Mouse (Mus musculus) liver, embryonic 15.5 days (tissue): Measurements from ENCODE around the gene Rgs3. TPM values are rescaled to one million over a fixed set of nuclear protein-coding genes. Genes with fewer than 3 reads are reported as not detected.

ENCODE experiments used
- ATAC-seq: fragments of 200-750 bp; cut with Nextera tagmentation; 2 replicates; pipeline ENCODE4 v1.8.0; 2017; ENCODE audit warnings: moderate number of reproducible peaks, mild to moderate bottlenecking, moderate library complexity; ENCODE audit not compliant: insufficient read depth
- H3K27ac ChIP-seq: fragments of 300-500 bp; sonication (generic); replicated peaks from 2 replicates; pipeline ENCODE4 v1.5.1; 2015; ENCODE audit warnings: mild to moderate bottlenecking, inconsistent platforms
- H3K27me3 ChIP-seq: fragments of 300-500 bp; sonication (generic); 2 replicates; pipeline ENCODE4 v1.6.1; 2015; ENCODE audit warnings: mild to moderate bottlenecking, inconsistent platforms
- H3K36me3 ChIP-seq: fragments of 300-500 bp; sonication (generic); replicated peaks from 2 replicates; pipeline ENCODE4 v1.6.1; 2015; ENCODE audit warnings: moderate library complexity, mild to moderate bottlenecking, inconsistent platforms
- H3K4me1 ChIP-seq: fragments of 300-500 bp; sonication (generic); replicated peaks from 2 replicates; pipeline ENCODE4 v1.6.1; 2015; ENCODE audit warnings: inconsistent platforms
- H3K4me2 ChIP-seq: fragments of 300-500 bp; sonication (generic); 2 replicates; pipeline ENCODE4 v1.6.1; 2015; ENCODE audit warnings: moderate library complexity, mild to moderate bottlenecking, inconsistent platforms
- H3K4me3 ChIP-seq: fragments of 300-500 bp; sonication (generic); replicated peaks from 2 replicates; pipeline ENCODE4 v1.5.1; 2015; ENCODE audit warnings: mild to moderate bottlenecking, inconsistent platforms
- H3K9ac ChIP-seq: fragments of 300-500 bp; sonication (generic); 2 replicates; pipeline ENCODE4 v1.6.1; 2015; ENCODE audit warnings: moderate library complexity, mild to moderate bottlenecking, inconsistent platforms
- H3K9me3 ChIP-seq: fragments of 300-500 bp; sonication (generic); replicated peaks from 2 replicates; pipeline ENCODE4 v1.6.1; 2016; ENCODE audit warnings: inconsistent platforms
- WGBS: fragments of 180-500 bp; shearing (Covaris S2); methylation state at CpG from one replicate; pipeline ENCODE4 v1.1.7; 2015; ENCODE audit warnings: mixed read lengths; ENCODE audit not compliant: insufficient replicate concordance; 5-methylcytosine and 5-hydroxymethylcytosine counted together
- polyA plus RNA-seq: library from polyadenylated mRNA; unstranded; fragments of >200 nt; fragmentation: Nextera tagmentation; extraction: Ambion mirVana; gene quantifications from 2 replicates; pipeline ENCODE4 v1.2.1, GENCODE M21; 2015

Rgs3 gene
- polyA plus RNA-seq, 1 experiment from 2014 or later: 5.4 TPM

- Histone ChIP-seq H3K4me1 (no peaks in the 10 kb centered on the region), H3K4me3 (no peak overlapping the region), H3K9ac (no peak overlapping the region), H3K9me3 (no peaks in the 10 kb centered on the region), H3K27ac (no peak overlapping the region), H3K36me3 (0 out of 2 replicates have a peak, but pooled peaks cover 5% of the 10 kb centered on the region), H3K27me3 (no peaks in the 10 kb centered on the region), H3K4me2 (no peak overlapping the region)
- 26% methylated on average over 3 of the region's 3 CpGs for WGBS
- no peak for ATAC-seq
Measured at GRCm38 (mm10) chr4:62705749-62706148, 146.1 kb downstream of the Rgs3 start.

GRCm38 (mm10) chr4:62708084-62708483, 148.4 kb downstream of the Rgs3 start:
- WGBS: 66% methylated on average over 7 of the region's 7 CpGs

GRCm38 (mm10) chr4:62708994-62709393, 149.3 kb downstream of the Rgs3 start:
- Histone ChIP-seq H3K36me3 (no peaks in the 10 kb centered on the region), H3K4me3 (no peak overlapping the region), H3K9ac (no peak overlapping the region), H3K4me2 (no peak overlapping the region), H3K27ac (no peak overlapping the region), H3K9me3 (no peaks in the 10 kb centered on the region), H3K27me3 (no peaks in the 10 kb centered on the region), H3K4me1 (no peaks in the 10 kb centered on the region)
- ATAC-seq: no peak
- 44% methylated on average over 1 of the region's 1 CpGs for WGBS

More at GRCm38 (mm10) chr4:62708084-62708483, 148.4 kb downstream of the Rgs3 start:
- H3K4me2 ChIP-seq: no peak overlapping the region
- H3K4me3 ChIP-seq: no peak overlapping the region
- H3K9ac ChIP-seq: no peak overlapping the region
- H3K9me3 ChIP-seq: no peaks in the 10 kb centered on the region
- H3K36me3 ChIP-seq: no peaks in the 10 kb centered on the region
- H3K4me1 ChIP-seq: no peaks in the 10 kb centered on the region
- no peak overlapping the region for H3K27ac ChIP-seq
- H3K27me3 ChIP-seq: no peaks in the 10 kb centered on the region
- ATAC-seq: no peak

GRCm38 (mm10) chr4:62709448-62709847, 149.8 kb downstream of the Rgs3 start:
- no peak overlapping the region for H3K4me3 ChIP-seq
- H3K27me3 ChIP-seq: no peaks in the 10 kb centered on the region

GRCm38 (mm10) chr4:62711159-62711558, 151.5 kb downstream of the Rgs3 start:
- no peaks in the 10 kb centered on the region for H3K36me3 ChIP-seq
- H3K9me3 ChIP-seq: no peaks in the 10 kb centered on the region
- no peaks in the 10 kb centered on the region for H3K27me3 ChIP-seq
- no peak overlapping the region for H3K27ac ChIP-seq
- H3K4me2 ChIP-seq: no peak overlapping the region
- H3K9ac ChIP-seq: no peak overlapping the region
- 58% methylated on average over 7 of the region's 7 CpGs for WGBS
- no peaks in the 10 kb centered on the region for H3K4me1 ChIP-seq
- no peak for ATAC-seq
- no peak overlapping the region for H3K4me3 ChIP-seq

More at GRCm38 (mm10) chr4:62709448-62709847, 149.8 kb downstream of the Rgs3 start:
- Histone ChIP-seq H3K9me3 (no peaks in the 10 kb centered on the region), H3K9ac (no peak overlapping the region), H3K27ac (no peak overlapping the region), H3K4me2 (no peak overlapping the region), H3K4me1 (no peaks in the 10 kb centered on the region), H3K36me3 (no peaks in the 10 kb centered on the region)
- WGBS: 50% methylated on average over 5 of the region's 5 CpGs
- no peak for ATAC-seq

DNA sequence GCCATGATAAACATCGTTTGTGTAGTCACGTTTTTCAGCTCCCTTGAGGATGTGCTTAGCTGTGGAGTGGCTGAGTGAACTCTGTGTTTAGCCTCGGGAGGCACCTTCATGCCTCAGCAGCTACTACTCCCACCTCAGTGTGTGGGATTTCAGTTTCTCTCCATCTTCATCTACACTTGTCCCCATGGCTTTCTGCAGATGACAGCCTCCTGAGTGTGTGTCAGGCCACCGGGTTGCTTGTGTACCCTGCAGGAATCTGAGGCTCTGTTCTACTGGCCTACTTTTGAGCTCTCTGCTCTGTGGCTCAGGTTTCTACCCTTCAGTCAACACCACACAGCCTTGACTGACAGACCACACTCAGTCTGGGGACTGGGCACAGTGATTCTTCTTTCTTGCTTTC, 151.9 kb downstream of the Rgs3 start:
- Histone ChIP-seq H3K9me3 (no peaks in the 10 kb centered on the region), H3K4me2 (no peak overlapping the region), H3K4me3 (no peak overlapping the region), H3K4me1 (no peaks in the 10 kb centered on the region), H3K9ac (no peak overlapping the region), H3K36me3 (no peaks in the 10 kb centered on the region), H3K27me3 (no peaks in the 10 kb centered on the region), H3K27ac (no peak overlapping the region)
- WGBS: 44% methylated on average over 4 of the region's 4 CpGs
- ATAC-seq: no peak

- Histone ChIP-seq H3K9me3 (no peaks in the 10 kb centered on the region), H3K4me3 (no peak overlapping the region), H3K9ac (no peak overlapping the region), H3K36me3 (no peaks in the 10 kb centered on the region), H3K4me2 (no peak overlapping the region), H3K4me1 (peaks cover 8% of the 10 kb centered on the region; the same call in 1 of the 2 replicates), H3K27me3 (no peaks in the 10 kb centered on the region), H3K27ac (no peak overlapping the region)
- no peak for ATAC-seq
Measured at GRCm38 (mm10) chr4:62720861-62721260, 161.2 kb downstream of the Rgs3 start.

GRCm38 (mm10) chr4:62722021-62722426, 162.4 kb downstream of the Rgs3 start:
- no peaks in the 10 kb centered on the region for H3K27me3 ChIP-seq
- 40% methylated on average over 3 of the region's 3 CpGs for WGBS
- peak; percentile 44; the same call in 1 of the 2 replicates for ATAC-seq
- H3K9ac ChIP-seq: no peak overlapping the region
- H3K36me3 ChIP-seq: no peaks in the 10 kb centered on the region
- peaks cover 8% of the 10 kb centered on the region; the same call in 1 of the 2 replicates for H3K4me1 ChIP-seq
- H3K4me3 ChIP-seq: no peak overlapping the region
- no peaks in the 10 kb centered on the region for H3K9me3 ChIP-seq
- no peak overlapping the region for H3K4me2 ChIP-seq
- no peak overlapping the region for H3K27ac ChIP-seq

DNA sequence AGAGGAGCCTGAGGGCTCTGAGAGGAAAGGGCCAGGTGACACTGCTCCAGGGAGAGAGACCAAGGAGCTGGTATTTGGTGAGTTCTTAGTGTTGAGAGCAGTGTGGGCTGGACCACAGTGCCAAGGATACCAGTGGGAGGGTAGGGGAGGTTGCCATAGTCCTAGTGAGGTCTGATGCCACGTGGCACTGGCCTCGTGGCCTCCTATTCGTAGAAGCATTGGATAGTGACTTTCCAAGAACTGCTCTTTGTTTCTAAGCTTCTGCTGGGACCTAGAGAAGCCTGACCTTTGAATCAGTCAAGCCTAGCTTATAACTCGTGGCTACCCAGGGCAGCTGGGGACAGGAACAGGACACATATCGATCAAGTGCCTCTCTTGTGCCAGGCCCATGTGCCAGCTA, 164.1 kb downstream of the Rgs3 start:
- no peaks in the 10 kb centered on the region for H3K9me3 ChIP-seq
- H3K9ac ChIP-seq: no peak overlapping the region
- H3K36me3 ChIP-seq: no peaks in the 10 kb centered on the region
- no peak overlapping the region for H3K4me2 ChIP-seq
- no peak overlapping the region for H3K4me3 ChIP-seq
- H3K27ac ChIP-seq: no peak overlapping the region
- H3K27me3 ChIP-seq: no peaks in the 10 kb centered on the region
- no peak for ATAC-seq
- H3K4me1 ChIP-seq: peaks cover 12% of the 10 kb centered on the region
- WGBS: 55% methylated on average over 5 of the region's 5 CpGs

- H3K4me2 ChIP-seq: no peak overlapping the region
- no peaks in the 10 kb centered on the region for H3K36me3 ChIP-seq
- no peak overlapping the region for H3K4me3 ChIP-seq
- peaks cover 14% of the 10 kb centered on the region for H3K4me1 ChIP-seq
- H3K9ac ChIP-seq: no peak overlapping the region
- no peaks in the 10 kb centered on the region for H3K9me3 ChIP-seq
- H3K27ac ChIP-seq: no peak overlapping the region
- 70% methylated on average over 5 of the region's 5 CpGs for WGBS
- no peaks in the 10 kb centered on the region for H3K27me3 ChIP-seq
- no peak for ATAC-seq
Measured at GRCm38 (mm10) chr4:62726282-62726937, 166.8 kb downstream of the Rgs3 start.

DNA sequence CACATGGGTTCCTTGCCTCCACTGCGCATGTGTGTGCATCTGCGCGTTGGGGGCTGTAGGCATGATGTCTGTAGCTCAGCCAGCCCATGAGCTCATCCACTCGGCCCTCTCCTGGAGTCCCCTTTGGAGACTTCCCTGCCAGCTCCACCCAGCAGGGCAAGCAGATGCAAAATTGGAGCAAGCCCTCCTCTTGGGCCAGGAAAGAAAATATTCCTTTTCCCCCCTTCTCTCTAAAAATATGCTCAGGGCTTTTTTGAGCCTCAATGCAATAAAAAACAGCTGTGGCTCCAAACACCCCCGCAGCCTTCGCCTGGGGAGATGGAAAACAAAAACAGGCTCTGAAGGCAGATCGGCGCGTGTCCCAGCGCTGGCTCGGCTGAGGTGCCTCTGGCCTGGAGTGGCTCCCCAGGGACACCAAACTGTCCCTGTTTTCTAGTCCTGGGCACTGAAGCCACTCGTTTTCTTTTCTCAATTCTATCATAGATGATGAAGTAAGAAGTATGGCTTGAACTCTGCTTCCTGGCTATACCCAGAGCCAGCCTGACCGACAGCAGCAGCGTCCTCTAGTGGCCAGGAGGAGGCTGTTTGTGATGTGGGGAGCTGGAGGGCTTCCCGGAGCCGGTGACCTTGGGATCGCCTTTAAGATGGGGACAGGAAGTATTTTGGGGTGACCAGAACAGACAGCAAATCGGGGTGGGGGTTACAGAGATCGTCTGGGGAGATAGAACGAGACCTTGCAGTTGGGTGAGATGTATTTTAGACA, 168.1 kb downstream of the Rgs3 start:
- no peaks in the 10 kb centered on the region for H3K9me3 ChIP-seq
- no peaks in the 10 kb centered on the region for H3K36me3 ChIP-seq
- H3K9ac ChIP-seq: no peak overlapping the region
- H3K27ac ChIP-seq: no peak overlapping the region
- no peak overlapping the region for H3K4me3 ChIP-seq
- WGBS: 69% methylated on average over 20 of the region's 20 CpGs
- H3K27me3 ChIP-seq: no peaks in the 10 kb centered on the region
- H3K4me1 ChIP-seq: peaks cover 6% of the 10 kb centered on the region; the same call in 1 of the 2 replicates
- H3K4me2 ChIP-seq: no peak overlapping the region
- ATAC-seq: no peak
